Mouse (Mus musculus): ENCODE data around the gene Pinlyp.

Gene Pinlyp

DNA sequence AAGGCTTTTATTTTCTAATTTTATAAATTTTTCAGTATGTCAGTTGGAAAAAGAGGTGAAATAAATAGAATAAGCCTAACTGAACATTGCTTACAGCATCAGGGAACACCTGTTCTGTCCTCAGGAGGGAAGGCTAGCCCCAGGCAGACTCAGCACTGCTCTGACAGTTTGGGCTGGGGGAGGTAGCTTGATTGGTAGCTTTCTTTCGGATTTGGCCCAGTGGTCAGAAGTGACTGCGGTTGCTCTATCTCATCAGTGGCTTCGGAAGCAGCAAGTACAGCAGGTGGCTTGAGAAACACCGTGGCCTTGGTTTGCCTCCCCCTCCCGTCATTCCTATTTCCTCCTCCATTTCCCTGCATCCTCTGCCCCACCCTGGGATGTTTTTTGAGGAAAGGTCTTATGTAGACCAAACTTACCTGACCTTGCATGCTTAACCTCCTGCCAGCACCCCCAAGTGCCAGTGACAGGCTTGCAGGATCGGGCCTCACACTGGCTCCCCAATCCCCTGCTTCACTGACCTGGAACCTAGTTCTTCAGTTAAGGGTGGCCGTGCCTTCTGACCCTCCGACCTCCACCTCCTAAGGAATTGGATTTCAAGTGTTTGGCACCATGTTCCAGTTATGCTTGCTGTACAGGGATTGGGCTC, 17.4 kb upstream of the Pinlyp start:
- DNase-seq (ENCODE audit: low spot score in 2 of 2) = no peak

DNA sequence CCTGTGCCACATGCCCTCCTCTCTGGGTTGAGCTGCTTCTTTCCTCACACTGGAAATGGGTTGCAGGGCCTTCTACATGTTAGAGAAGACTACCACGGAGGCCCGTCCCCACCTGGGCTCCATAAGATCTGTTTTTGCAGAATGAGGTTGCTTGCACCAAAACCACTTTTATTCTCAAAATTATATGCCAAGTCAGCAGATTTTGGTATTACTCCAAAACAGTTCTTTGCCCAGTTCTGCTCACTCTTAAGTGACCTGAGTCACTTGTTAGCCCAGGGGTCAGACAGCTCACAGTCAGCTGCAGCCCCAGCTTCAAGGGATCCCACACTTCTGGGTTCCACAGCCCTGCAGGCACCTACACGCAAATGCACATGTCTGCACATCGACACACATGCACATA, 15.5 kb upstream of the Pinlyp start:
- DNase-seq (ENCODE audit: low spot score in 2 of 2) = no peak

DNA sequence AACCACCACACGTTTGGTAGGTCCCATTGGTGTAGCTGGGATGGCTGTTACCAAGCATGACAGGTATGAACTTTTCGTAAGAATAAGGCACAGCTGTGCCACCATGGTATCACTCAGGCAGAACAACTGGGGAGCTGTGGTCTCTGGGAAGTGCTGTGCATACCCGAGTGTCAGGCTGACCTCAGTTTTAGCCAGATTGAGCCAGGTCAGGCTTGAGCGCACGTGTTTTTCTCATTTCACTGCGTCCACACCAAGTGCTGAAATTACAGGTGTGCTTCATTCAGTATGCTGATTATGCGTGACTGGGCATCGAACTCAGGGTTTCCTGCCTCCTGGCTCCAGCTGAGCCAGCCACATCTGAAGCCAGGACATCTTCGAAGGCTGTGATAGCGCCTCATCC, 9.9 kb upstream of the Pinlyp start:
- no peak for DNase-seq (ENCODE audit: low spot score in 2 of 2)

DNA sequence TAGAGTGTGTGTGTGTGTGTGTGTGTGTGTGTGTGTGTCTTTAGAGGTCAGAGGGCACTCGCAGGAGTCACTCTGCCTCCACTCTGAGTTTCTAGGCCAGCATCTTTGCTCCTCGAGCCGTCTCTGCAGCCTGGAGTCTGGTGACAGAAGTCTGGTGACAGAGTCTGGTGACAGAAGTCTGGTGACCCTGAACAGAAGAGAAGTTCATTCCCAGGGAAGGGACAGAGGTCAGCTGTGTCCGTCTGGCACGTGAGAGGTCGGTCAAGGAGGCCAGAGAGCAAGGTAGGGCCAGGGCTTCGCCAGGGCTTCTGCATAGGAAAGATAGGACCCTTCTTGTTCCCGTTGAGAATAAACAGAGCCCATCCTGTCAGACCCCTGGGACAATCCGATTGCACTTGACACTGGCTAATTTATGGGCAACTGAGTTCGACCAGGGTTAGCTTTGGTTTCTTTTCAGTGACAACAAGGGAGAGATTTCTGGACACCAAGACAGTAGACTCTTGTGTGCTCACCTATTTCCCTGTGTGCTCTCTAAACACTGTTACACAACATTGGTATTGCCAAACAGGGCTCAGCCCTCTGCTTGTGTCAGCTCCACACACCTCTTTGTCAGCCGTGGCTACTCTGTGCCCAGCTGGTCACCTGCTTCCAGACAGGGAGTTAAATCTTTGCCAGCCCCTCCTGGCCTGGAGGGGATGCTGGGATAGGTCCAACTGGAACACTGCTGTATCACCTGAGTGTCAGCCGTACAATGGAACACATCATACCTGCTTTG, 6.3 kb upstream of the Pinlyp start:
- no peak for DNase-seq (ENCODE audit: low spot score in 2 of 2)

DNA sequence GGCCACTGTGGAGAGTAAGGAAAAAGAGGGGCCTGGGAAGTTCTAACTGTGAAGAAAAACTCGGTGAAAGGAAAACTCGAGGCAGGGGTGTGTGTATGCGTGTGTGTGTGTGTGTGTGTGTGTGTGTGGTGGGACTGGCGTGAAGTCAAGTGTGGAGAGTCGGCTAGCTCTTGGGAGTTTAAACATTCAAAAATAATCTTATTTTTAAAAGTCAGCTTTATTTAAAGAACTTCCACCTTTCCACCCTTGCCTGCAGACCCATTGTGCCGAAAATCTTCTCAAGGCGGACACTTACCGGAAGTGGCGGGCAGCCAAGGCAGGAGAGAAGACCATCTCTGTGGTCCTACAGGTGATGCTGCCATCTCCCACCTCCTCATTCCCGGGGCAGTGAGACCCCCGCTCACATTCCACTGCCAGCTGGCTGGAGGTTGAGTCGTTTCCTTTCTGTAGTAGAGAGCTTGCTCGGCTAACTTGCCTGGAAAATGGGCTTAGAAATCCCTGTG, 1.7 kb upstream of the Pinlyp start:
- no peak for DNase-seq (ENCODE audit: low spot score in 2 of 2)

DNA sequence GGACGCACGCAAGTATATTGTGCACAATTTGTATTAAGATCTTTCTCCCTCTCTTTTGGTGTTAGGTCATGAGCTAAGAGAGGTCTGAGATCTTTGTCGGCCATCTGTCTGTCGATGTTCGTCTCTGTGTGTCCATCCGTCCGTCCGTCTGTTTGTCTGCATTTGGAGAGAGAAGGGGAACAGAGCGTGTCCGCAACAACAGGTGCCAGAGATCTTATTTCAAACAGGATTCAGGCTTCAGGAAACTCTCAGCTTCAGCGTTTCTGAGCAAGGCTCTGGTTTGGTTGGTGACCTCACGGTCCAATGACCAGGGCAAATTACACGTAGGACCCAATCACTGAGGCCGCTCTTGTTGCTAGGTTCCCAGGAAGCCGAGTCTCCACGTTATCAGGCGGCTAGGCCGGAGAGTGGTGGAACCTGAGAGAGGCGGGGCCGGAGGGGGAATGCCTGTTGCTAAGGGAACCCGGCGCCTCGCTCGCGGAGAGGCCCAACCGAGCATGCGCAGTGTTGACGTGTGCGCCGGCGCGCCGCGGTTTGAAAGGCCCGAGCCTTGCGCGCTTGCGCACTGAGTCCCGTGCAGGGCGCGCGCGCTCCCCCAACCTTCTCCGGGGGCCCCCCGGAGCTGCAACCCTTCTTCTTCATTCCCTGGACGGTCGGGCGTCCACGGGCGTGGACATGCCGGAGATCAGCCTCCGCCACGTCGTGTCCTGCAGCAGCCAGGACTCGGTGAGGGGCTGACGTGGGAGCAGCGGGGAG, 894 bp upstream of the Pinlyp start:
- peak; percentile 99 for DNase-seq (ENCODE audit: low spot score in 2 of 2)

DNA sequence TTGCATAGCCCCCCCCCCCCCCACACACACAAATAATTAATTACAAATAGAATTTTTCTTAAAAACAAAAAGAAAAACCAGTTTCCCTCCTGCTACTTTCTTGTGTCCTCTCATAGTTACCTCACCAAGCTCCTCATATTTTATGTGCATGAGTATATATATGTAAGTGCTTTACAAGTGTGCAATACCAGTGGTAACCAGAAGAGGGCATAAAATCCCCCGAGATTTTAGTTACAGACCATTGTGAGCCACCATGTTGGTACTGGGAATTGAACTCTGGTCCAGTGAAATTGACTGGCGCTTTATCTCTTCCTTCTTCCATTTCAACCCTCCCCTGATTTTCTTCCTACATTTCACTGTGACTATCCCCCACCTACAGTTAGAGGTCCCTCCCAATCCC, 1.4 kb downstream of the Pinlyp start:
- DNase-seq (ENCODE audit: low spot score in 2 of 2) = no peak

DNA sequence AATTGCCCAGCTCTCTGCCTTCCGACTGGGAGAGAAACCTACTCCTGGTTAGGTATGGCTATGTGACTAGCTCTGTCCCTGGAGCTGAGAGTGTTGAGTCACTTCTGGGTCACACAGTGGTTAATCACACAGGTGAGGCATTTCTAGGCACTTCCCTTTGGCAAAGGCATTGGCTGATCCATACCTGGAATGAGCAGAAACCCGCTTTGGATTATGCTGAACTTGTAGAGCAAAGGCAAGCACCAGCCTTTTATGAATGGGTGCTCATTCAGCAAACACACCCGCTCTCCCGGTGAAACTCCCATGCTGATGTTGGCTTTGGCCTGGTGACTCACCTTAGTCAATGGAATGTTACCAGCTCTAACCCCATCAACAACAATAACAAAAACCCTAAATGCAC, 6.2 kb downstream of the Pinlyp start:
- no peak for DNase-seq (ENCODE audit: low spot score in 2 of 2)

DNA sequence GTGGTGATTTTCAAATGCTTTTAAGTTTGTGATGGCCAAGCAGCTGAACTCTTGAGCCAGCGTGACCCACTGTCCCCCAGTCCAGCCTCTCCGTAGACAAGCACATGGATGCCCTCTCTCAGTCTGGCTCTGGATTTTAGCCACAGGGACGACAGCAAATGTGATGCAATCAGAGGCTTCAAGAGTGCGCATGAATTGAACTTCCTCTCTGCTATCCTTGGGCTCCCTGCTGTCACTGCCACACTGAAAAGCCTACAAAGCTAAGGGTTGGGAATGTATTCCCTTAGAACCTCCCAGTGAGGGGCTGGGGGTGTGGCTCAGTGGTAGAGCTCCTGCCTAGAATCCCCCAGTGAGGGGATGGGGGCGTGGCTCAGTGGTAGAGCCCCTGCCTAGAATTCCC, 7.2 kb downstream of the Pinlyp start:
- no peak for DNase-seq (ENCODE audit: low spot score in 2 of 2)

DNA sequence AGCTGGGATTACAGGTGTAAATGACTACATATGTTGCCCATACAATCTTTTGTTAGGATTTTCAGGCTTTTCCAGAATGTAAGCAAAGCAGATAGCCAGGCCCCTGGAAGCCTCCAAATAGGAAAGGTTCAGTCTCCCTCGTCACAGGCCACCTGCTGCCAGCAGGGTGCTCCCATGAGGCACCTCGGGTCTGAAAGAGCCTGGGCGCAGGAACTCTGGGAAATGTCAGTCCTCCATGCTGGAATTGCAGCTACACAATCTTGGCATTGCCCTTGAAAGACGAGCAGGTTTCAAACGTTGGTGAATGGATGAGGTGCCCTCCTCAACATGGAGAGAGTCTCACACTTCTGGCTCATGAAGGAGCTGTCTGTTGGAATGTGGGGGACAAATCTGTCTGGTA, 7.8 kb downstream of the Pinlyp start:
- DNase-seq (ENCODE audit: low spot score in 2 of 2) = peak in 1 of 2 experiments; percentile 43

DNA sequence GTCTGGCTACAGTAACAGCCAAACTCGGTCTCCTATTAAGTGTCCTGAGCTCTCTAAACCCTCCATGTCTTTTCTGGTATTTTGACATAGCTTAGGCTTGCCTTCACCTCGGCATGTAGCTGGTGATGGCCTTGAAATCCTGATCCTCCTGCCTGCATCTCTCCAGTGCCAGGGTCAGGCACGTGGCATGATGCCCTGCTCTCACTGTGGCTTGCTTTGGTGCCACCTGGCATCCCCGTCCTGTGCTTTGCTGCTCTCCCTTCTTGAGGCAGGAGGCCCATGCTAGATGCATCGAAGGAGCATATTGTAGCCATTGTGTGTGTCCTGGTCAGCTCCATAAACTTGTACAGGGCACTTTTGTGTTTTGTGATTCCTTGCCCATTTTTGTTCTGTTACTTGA, 8.3 kb downstream of the Pinlyp start:
- DNase-seq (ENCODE audit: low spot score in 2 of 2) = no peak

DNA sequence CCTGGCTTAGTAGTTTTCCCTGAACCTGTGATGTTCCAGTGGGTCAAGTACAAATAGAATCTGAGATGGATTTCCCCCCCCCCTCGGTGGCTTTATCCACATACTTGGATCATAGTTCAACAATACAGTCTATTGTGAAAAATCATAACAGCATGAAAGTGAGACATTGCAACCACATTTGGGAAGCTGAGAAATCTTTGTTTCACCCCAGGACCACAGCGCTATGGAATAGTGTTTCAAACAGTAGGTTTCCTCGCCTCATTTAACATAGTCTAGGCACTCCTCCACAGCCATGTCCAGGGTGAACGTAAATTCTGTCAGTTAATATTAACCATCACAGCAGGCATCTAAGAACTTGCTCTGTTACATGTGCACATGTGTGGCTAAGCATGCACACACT, 8.8 kb downstream of the Pinlyp start:
- no peak for DNase-seq (ENCODE audit: low spot score in 2 of 2)

DNA sequence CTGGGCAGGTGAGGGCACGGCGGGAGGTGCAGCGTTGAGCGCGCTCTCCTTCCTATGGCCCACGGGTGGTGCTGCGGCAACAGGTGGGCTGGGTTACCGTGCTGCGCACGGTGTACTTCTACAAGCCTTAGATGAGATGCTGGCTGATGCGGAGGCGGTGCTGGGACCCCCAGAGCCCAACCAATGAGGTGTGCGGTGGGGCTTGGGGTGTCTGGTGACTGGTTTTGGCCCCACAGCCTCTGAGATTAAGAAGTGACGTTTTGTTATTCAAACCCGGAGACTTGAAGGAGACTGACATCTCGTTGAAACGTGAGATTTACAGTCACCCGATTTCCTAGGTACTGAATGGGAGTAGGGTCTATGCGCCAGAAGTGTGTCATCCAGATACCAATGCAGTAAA, 11.6 kb downstream of the Pinlyp start:
- no peak for DNase-seq (ENCODE audit: low spot score in 2 of 2)

DNA sequence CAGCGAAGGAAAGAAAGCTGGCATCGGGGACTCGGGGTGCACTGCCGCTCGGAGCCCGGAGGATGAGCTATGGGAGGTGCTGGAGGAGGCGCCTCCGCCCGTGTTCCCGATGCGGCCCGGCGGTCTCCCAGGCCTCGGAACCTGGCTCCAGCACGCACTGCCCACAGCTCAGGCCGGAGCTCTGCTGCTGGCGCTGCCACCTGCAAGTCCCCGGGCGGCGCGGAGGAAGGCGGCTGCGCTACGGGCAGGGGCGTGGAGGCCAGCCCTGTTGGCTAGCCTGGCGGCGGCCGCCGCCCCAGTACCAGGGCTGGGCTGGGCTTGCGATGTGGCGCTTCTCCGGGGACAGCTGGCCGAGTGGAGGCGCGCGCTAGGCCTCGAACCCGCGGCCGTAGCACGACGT, 12.1 kb downstream of the Pinlyp start:
- DNase-seq (ENCODE audit: low spot score in 2 of 2) = no peak

DNA sequence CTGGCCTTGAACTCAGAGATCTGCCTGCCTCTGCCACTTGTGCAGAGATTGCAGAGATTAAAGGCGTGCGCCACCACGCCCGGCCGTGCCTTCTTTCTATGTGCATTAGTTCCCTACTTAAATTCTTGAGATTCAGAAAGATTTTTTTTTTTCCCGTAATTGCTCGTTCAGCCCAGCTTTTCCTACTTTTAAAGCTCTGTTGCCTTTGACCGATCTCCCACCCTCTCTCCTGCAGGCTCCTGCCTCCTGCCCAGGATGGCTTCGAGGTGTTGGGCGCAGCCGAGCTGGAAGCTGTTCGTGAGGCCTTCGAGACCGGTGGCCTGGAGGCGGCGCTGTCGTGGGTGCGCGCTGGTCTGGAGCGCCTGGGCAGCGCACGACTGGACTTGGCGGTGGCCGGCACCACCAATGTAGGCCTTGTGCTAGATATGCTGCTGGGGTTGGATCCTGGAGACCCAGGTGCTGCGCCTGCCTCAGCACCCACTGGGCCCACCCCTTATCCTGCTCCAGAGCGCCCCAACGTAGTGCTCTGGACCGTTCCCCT, 12.8 kb downstream of the Pinlyp start:
- DNase-seq (ENCODE audit: low spot score in 2 of 2) = no peak

DNA sequence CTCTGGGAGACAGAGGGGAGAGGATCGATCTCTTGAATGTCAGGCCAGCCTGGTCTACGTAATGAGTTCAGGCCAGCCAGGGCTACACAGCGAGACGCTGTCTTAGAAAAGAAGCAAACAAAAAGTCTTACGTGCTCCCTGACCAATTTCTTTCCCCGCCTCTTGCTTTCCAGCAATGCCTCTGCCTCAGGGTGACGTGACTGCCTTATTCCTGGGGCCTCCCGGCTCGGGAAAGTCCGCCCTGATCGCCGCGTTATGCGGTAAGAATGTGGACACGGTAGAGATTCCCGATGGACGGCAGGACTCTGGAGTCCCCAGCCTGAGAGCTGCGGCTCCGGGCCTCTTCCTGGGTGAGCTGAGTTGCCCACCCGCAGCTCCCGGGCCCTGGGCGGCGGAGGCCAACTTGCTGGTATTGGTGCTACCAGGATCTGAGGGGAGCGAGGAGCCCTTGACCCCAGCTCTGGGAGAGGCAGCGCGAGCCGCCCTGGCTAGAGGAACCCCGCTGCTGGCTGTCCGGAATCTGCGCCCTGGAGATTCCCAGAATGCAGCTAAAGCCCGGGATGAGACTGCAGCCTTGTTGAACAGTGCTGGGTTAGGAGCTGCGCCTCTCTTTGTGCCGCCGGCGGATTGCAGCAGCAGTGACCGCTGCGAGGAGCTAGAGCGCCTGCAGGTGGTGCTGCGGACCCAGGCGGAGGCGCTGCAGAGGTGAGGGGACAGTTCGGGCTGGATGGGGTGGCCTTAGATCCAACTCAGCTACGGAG, 14.5 kb downstream of the Pinlyp start:
- DNase-seq (ENCODE audit: low spot score in 2 of 2) = peak in 1 of 2 experiments; percentile 75

DNA sequence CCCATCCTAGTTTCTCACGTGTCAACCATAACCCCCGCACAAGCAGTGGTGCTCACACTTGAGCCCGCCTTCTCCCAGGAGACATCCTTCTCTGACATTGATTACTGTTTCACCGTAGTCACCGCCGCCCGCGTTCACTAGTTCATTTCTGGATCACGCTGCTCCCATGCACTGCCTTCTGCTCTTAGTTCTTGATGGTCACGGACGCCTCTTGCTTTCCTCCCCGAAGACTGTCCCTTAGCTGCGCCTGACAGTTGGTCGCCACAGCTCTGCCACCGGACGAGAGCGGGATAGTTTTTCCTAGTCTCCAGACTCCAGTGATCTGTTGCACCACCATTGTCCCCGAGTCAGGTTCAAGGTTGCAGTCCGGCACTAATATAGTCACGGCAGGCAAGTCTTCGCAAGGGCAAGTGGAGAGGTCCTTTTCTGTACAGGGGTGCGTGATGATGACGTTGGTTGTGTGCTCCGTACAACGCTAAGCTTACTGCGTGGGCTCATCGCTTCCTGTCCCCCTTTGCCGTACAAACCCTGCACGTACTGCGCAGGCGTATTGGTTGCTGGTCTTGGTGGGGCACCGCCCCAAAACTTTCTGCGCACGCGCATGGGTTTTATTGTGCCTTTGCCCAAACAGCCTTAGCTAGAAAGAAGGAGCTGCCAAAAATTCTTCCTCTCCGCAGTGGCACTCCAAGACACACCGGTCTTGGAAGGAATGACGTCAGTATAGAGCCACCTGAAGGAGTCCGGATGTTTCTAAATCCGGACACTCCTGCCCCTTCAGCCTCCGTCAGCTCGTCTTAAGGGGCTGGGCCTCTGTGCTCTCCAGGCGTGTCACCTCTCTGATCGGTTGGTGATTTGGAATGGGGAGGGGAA, 15.6 kb downstream of the Pinlyp start, which contains the start of gene Irgq:
Gene Irgq, plus strand, starts transcription at position 628 of the 870 bp plus-strand sequence.
- peak; percentile 99 for DNase-seq (ENCODE audit: low spot score in 2 of 2)

DNA sequence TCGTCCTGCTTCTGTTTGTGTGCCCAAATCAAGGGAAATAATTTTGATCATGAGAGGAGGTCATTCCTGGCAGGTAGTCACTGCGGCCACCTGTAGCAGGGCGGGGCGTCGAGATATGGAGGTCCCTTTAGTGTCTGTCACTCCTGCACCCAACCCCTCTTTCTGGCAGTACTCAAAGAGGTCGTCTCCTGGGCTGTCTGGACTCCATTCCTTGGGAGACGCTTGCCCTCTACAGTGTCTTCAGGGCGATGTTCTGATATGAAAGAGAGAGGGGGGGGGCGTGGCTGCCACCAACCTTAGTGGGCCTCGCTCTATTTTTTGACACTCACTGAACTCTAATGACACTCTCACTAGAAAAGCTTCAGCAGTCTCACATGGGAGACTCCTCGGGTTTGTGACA, 16.3 kb downstream of the Pinlyp start:
- no peak for DNase-seq (ENCODE audit: low spot score in 2 of 2)

DNA sequence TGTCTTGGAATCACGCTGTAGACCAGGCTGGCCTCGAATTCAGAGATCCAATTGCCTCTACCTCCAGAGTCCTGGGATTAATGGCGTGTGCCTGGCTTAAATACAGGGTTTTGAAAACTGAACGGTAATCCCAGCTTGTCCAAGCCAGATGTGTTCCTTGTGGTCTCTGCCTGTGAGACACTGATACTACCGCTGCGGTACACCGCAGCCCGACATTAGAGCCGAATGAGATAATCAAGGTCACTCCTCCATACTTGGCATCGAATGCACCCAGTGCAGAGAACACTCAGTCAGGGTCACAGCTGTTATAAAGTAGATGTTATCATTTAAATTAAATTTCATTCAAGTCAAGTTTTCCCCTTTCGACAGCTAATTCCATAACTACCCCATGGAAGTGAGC, 17.1 kb downstream of the Pinlyp start:
- DNase-seq (ENCODE audit: low spot score in 2 of 2) = no peak

DNA sequence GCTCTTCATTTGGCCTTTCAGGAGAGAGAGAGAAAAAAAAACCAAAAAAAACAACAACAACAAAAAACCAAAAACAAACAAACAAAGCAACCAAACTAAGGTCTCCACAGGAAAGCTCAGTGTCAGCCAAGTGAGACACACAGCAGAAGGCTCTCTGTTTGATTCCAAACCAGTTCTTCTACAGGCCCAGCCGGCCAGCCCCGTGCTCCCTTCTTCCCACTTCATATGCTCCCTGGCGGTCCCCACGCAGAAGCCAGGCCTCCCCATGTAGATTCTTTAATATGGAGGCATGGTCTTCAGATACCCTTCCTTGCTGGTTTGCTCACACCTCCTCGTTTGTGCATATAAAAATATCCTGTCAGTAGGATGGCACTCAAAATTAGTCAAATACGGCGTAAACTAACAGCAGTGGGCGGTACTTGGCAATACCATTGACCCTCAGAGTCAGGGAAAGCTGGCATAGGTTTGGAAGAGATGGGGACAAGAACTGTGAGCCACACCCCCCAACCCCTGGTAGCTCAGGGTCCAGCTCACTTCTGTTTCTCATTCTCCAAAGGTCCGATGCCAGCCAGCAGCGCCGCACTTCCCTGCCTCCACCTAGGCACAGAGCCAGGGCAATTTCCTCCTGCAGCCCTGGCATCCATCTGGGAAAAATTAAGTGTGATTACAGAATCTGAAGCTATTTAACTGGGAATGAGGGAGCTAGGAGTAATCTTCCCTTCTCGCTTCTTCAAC, 20.1 kb downstream of the Pinlyp start:
- DNase-seq (ENCODE audit: low spot score in 2 of 2) = no peak
